Mouse (Mus musculus): ENCODE measurements at regions not wholly inside any gene's neighbourhood (a gene's known extent, or its start where the extent isn't known, plus 50 kb on each side); places are given as distances from the start of the nearest gene placed in this dataset.

- intact Hi-C loops (cut with DNase I), result no loop called here
These were observed 352.7 kb upstream of the Tmeff2 start for GRCm38 (mm10) chr1:50547794-50548193.

GRCm38 (mm10) chr1:50572066-50572465 is 328.4 kb upstream of the Tmeff2 start:
- DNase-seq (ENCODE audit: low spot score in 2 of 2), result peak in 1 of 2 experiments; percentile 3
- intact Hi-C loops (cut with DNase I), result no loop called here

More at GRCm38 (mm10) chr1:50547794-50548193, 352.7 kb upstream of the Tmeff2 start:
- no peak for DNase-seq (ENCODE audit: low spot score in 2 of 2)

All from left cerebral cortex, postnatal 36 days (tissue).